Mouse (Mus musculus) neural tube, embryonic 10.5 days (tissue): ENCODE measurements at regions not wholly inside any gene's neighbourhood (a gene's known extent, or its start where the extent isn't known, plus 50 kb on each side); places are given as distances from the start of the nearest gene placed in this dataset.

Experiments used
- DNase-seq: peaks from one replicate; pipeline ENCODE4 v3.0.0-alpha.2; 2017; ENCODE audit warnings: low spot score; ENCODE audit errors: extremely low spot score

GRCm38 (mm10) chr7:72737792-72738191, 431.4 kb upstream of the Mctp2 start:
- peak; percentile 22 for DNase-seq

GRCm38 (mm10) chr7:72738324-72738944, 432.0 kb upstream of the Mctp2 start:
- DNase-seq = peak; percentile 26

DNA sequence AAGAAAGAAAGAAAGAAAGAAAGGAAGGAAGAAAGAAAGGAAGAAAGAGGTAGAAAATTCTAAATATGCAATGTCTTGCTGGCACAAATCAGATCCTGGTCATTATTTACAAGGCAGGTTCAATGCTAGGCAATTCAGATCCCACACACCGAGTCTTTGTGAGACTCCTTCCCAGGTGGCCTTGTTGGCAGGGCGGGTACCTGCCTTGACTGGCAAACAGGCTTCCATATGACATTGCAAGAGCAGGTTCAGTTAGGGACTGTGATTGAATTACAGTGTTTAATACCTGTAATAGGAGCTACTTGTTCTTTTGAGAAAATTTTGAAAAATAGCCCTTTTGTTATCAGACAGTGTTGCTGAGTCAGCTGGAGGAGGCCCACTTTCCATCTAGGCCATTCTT, 436.0 kb upstream of the Mctp2 start:
- DNase-seq = no peak

GRCm38 (mm10) chr7:72751501-72751917, 445.1 kb upstream of the Mctp2 start:
- DNase-seq = peak; percentile 66

- DNase-seq = no peak
These were observed 446.7 kb upstream of the Mctp2 start for GRCm38 (mm10) chr7:72753053-72753559.

GRCm38 (mm10) chr7:72762711-72763110, 456.3 kb upstream of the Mctp2 start:
- DNase-seq = no peak

DNA sequence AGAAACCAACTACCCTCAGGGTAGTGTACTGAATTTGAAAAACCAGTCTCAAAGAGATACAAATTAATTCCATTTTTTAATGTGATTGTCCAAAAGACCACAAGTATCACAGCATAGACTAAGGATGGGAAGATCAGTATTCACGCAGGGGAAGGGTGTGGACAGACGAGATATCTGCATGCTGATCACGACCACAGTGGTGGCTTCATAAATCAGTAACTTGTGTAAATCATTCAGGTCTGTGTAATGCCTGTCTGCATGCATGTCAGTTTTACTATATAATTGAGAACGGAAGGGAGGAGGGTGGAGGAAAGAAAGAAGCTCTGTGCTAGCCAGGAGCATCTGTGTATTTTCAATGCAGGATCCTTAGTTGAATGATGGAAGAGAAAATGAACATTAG, 462.3 kb upstream of the Mctp2 start:
- DNase-seq = no peak

DNA sequence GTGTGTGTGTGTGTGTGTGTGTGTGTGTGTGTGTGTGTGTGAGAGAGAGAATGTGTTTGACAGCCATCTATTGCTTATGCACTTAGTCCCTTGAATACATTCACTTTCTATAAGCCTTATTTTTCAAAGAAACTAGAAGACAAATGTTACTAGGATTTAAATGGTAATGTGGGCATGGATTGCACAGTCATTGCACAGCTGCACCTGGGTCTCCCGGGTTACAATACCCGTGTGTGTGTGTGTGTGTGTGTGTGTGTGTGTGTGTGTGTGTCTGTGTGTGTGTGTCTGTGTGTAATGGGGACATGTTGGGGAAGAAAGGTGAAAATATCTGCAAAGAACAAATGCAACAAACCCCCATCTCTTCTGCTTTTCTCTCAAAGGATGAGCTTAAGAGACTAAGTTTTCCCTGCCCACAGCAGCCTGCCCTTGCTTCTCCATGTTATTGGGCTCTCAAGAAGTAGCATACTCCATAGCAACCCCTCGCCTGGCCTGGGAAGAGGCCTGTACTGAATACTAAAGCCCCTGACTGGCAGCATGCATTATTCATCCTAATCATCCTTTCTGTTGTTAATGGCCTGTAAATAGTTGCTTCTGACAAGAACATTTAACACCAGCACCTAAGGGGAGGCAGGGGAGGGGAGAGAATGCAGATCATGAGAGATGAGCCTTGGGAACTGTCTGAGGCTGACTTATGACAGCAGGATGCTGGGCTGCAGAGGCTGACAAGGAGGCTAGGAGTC, 467.8 kb upstream of the Mctp2 start:
- peak; percentile 41 for DNase-seq

DNA sequence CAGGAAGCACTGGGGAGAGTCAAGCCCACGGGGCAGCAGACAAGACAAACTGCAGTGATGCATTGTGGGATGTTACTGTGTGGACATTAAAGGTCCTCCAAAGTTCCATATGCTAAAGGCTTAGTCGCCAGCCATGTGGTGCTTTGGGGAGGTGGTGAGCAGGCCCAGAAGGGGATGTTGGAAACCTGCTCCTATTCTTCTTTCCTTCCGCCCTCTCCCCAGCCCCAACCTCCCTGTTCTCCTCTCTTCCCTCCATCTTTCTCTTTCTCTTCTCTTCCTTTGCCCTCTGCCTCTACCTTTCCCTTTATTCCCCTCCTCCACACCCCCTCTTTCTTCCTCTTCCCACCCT, 468.3 kb upstream of the Mctp2 start:
- DNase-seq = no peak

- DNase-seq = no peak
These were observed 480.9 kb upstream of the Mctp2 start for GRCm38 (mm10) chr7:72787306-72787705.

DNA sequence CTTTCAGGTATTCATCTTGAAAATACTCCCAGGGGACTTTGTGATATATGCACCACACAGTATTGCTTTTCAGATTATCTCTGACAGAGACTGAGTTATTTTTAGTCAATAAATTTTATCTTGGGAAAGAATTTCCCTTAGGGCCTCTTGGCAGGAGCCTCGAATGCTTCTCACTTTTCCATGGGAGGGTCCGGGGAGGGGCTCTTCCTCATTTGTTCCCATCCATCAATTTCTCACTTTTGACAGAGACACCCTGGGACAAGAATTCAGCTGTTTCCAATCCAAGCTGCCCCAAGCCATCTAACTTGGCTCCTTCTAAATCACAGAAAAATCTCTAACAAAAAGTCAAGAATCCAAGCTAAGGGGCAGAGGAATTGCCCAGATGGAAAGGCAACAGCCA, 481.9 kb upstream of the Mctp2 start:
- no peak for DNase-seq

DNA sequence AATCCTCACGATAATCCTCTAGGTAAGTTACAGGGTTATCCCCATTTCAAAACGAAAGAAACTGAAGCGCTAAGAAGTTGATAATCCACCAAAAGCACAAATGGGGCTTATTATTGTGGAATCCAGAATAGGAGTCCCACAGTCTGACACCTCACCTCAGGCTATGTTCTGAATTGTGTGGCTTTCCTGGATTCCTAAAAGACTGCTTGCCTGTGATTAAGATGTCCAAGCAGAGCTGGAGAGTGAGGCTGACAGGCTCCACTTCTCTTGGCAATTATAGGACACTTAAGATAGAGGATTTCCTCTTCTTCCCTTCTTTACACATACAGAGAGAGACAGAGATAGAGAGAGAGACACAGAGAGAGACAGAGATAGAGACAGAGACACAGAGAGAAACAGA, 515.7 kb upstream of the Mctp2 start:
- no peak for DNase-seq

DNA sequence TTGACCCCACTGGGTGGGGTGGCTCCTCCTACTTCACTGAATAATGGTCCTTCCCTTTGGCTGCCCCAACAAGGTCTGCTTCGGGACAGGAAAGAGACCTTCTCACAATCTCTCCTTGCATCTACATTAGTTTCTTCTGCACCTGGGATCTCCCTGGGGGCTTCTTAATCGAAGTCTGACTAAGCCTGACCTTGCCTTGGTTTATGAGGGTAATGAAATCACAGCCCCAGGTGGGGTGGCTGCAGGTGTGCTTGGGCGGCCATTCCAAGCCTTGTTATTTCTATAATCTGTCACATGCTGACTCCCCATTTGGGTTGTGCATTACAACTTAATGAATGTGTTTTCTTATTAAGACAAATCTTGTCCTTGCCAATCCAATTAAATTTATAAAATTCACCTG, 520.2 kb upstream of the Mctp2 start:
- no peak for DNase-seq

GRCm38 (mm10) chr7:72835423-72835822, 529.0 kb upstream of the Mctp2 start:
- no peak for DNase-seq

DNA sequence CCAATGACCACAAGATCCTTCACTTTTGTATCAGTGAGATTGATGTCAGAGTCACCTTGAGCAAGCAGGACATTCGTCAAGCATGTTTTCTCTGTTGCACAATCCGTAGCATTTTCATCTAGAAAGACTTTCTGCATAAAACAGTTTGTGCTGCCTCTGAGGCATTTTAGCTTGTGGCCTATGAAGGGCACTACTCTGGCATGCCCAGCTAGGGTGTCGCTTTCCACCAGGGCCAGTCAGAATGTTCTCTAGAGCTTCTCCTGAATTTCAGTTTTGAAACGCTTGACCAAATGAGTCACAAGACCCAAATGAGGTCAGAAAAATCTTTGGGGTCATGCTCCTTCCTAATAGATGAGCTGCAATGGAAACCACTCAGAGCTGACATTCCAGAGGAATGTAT, 529.6 kb upstream of the Mctp2 start:
- no peak for DNase-seq

GRCm38 (mm10) chr7:72836457-72836985, 530.1 kb upstream of the Mctp2 start:
- DNase-seq = no peak

DNA sequence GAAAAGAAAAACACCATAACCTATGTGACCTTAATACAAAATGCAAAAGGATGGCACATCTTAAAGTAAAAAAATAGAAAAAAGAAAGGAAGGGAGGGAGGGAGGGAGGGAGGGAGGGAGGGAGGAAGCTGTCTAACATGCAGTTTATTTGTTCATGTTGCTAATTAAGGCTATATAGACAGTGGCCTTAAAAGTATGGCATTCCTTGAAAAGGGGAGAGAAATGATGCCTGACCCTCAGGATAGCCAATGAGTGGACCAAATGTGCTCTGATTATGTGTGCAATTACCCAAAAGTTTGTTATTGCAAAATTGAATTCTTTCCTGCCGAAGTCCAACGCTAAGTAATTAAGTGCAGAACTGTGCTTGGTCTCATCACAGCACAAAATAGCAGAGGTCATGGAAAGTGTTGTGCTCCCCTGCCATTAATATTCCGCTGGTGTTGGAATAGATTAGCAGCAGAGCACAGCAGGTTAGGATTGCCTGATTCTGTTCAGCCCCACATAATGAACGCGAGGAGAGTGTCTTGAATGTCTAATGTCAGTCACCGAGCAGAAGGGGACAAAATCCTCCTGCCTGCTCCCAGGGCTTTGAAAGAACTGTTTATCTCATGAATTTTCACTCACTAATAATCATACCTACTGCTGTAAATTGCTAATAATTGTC, 531.7 kb upstream of the Mctp2 start:
- DNase-seq = no peak

GRCm38 (mm10) chr7:72851346-72851745, 524.0 kb upstream of the Rgma start:
- no peak for DNase-seq

DNA sequence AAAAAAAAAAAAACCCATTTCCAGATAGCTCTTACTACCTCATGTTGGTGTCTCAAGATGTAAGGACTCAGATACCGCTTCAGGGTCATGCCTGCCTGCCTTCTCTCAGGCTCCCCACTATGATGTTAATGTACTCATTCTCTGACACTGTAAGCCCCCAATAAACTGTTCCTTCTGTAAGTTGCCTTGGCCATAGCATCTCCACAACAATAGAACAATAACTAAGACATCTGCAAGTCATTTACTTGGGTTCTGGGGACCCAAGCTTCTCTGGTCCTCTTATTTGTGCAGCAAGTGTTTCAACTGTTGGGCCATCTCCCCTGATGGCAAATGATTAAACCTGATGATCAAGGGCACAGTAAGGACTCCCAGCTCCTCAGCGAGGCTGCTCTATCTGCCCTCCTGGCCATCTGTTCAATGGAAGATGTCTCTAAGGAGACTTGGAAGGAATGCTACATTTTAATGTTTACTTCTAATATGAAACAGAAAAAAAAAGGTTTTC, 520.8 kb upstream of the Rgma start:
- no peak for DNase-seq

- DNase-seq = no peak
These were observed 508.1 kb upstream of the Rgma start for GRCm38 (mm10) chr7:72866966-72867754.

DNA sequence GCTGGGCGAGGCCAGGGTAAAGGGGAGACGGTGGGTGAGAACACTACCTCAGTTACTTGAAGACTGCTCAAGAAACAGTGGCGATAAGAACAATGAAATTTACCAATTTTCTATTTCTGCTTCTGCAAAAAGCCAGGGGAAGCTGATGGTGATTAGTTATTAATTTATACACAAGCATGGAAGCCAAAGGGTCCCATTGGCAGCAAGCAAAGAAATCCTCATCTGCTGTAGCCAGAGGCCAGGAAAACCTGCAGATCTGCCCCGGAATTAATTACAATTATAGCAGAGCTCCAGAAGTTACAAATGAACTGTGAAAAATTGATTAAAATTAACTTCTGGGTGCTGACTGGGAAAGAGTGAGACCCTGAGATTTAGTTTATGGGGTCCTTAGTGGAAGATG, 506.2 kb upstream of the Rgma start:
- no peak for DNase-seq
